Mouse (Mus musculus) cerebellum, adult 11 months (tissue): ENCODE measurements around the gene Rap2a.

ENCODE experiments used
- DNase-seq: peaks from one replicate; pipeline ENCODE4 v3.0.0; 2022

The Rap2a gene

DNA sequence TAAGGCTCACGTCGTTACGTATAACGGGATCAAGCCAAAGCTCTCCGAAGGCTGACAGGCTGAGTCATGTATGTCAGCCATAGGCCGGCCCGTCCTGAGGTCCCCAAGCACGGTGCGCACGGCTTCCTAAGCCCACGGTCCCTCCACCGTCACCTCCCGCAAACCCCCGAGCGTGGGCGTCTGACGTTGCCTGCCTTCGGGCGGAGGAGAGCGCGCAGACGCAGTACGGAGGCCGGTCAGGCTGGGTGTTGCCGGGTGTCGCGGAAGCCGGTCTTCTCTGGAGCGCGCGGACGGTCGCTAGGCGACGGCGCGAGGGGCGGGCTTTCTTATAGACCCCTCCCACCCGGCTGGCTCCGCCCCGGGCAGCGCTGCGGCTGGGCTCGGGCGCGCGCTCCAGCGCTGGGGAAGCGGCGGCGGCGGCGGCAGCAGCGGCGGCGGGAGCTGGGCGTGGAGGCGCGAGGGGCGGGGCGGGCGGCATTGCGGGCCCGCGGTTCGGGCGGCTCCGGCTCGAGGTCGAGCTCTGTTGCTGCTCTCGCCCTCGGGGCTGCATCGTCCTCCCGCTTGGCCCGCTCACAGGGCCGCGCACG, at the start of gene Rap2a:
Rap2a (plus strand) TSS at position 463 of the 587 bp plus-strand sequence.
- DNase-seq: peak; percentile 98

DNA sequence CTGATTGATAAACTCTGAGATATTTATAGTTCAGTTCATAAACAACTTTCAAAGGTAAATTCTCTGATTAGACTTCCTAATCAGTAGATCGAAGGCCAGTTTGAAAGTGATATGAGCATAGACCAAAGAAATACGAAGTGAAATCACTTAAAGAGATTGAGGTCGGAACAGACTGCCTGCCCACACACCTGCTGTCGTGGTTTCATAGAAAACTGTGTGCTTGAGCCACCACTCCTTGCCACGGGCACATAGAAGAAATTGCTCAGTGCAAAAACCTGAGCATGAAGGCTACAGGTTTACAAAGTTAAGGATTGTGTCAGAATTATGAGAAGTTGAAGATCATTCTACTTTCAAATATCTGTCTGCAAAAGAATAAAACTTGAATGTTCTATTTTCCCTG, 49.7 kb upstream of the Rap2a start:
- no peak for DNase-seq

DNA sequence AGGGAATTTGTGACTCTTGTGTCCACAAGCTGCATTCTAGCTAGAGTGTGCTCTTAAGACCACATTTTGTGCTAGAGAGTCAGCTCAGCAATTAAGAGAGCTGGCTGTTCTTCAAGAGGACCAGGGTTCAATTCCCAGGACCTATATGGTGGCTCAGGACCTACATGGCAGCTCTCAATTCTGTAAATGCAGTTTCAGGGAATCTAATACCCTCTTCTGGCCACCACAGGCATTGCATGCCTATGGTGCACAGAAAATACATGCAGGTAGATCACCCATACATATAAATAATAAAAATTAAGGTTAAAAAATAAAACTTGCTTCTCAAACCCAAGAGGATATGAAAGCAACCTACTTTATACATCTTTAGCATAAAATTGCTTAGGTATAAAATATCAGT, 45.5 kb upstream of the Rap2a start:
- no peak for DNase-seq

DNA sequence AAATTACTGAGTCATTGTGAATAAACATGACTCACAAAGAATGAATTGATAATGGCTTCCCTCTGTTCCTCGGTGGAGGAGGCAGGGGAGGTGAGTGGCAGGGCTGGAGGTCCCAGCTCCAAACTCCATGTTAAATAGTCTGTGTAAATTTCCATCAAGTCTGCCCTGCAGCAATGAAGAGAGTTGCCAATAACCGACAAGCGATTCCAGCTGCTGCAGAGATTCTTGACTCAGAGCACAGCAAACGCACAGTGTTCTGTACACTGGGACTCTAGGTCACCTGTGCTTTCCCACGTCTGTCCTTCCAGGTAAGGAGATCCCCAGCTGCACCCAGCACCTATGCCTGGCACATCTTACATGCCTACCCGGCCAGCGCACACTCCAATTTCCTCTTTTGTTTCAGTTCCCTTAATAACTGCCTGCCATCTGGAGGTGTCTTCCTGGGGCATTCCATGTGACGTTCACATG, 44.3 kb upstream of the Rap2a start:
- no peak for DNase-seq

DNA sequence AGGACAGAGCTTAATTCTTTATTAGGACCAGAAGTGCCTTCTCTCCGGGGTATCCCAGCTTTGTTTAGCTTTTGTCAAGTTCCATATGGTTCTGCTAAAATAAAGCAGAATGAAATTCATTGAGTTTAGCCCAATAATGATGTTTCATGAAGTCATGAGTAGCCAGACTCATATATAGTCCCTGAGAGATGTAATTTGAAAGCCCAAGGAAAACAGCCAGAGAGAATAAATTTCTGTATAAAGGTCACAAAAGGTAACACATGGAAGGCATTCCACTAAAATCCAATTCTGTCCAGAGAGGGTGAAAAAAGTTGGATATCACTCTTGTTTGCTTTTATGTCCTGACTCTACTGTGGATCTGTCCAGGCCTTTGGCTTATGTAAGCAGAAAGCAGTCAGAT, 43.4 kb upstream of the Rap2a start:
- no peak for DNase-seq

DNA sequence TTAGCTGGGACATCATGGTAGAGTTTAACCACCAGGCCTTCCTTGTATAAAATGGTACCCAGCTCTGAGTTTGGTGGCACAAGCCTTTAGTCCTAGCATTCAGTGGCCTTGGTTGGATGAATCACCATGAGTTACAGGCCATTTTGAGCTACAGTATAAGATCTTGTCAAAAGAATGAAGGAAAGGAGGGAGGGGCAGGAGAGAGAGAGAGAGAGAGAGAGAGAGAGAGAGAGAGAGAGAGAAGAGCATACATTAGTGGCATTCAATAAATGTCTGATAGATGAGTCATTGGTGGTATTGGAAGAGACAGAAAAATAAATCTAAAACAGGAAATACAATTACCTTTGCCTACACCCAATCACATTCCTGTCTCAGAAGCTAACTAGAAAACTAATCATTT, 37.5 kb upstream of the Rap2a start:
- no peak for DNase-seq

DNA sequence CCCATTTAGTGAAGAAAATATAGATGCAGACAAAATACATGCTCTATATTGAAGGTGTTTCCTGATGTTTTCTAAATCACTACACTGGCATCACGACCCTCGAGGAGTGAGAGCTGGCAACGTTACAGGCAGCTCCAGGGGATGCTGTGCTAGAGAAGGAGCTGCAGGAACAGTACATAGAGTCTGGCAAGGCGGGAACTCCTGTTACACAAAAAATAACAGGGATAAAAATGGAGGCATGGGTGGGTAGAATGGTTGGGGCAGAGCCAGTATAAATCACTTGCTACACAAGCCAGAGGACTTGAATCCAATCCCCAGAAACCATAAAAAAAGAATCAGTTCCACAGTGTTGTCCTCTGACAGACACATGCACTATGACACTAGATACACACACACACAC, 37.0 kb upstream of the Rap2a start:
- DNase-seq: no peak

DNA sequence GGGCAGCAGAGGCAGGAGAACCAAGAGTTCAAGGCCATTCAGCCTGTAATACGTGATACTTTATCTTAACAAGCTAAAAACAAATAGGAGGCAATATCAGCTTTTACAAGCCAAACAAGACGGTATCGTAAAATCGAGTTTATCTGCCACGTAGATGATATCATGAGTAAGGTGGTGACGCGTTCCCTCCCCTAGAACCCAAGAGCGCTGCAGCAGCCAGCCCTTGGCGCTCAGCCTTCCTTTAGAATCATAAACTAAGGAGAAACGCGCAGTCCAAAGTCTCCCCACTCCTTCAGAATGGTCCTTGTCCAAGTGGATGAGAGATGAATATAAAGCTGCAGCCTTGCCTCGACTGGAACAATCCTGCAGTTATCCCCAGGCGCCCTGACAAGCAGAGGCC, 36.4 kb upstream of the Rap2a start:
- no peak for DNase-seq

DNA sequence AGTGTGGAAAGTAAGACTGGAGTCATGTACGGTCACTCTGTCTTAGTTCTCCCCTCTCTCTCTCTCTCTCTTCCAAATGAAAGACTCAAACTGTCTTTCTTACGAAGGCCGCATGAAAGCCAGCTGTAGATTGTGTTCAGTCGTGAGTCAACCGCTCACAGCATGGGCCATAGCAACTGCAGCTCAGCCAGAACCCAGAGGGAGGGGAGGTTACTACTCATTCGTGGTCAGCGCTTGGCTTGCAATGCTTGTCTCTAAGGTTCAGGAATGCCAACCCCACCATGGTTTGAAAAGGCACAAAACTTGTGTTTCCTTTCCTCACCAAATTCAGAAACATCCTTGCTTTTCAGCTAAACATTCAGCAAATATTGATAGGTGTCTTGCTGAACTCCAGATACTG, 24.0 kb upstream of the Rap2a start:
- DNase-seq: no peak

DNA sequence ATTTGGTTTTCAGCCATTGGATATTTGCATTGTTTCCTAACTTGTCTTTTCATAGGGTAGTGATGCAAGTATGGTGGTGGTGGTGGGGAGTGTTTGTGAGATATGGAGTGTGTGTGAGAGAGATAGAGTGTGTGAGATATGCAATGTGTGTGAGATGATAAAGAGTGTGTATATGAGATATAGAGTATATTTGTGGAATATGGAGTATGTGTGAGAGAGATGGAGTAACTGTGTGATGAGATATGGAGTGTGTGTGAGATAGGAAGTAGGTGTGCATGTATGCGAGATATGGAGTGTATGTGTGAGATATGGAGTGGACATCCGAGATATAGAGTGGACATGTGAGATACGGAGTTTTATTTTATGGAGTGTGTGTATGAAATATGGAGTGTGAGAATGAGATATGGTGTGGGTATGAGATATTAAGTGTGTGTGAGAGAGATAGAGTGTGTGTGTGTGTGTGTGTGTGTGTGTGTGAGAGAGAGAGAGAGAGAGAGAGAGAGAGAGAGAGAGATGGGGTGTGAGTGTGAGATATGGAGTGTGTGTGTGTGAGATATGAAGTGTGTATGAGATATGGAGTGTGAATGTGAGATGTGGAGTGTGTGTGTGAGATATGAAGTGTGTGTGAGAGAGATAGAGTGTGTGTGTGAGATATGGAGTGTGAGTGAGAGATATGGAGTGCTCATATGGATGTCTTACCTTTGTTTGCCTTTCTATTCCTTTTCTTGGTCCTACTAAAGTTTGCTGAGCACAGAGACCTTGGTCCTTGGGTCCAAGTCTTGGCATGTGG, 14.1 kb upstream of the Rap2a start:
- no peak for DNase-seq

DNA sequence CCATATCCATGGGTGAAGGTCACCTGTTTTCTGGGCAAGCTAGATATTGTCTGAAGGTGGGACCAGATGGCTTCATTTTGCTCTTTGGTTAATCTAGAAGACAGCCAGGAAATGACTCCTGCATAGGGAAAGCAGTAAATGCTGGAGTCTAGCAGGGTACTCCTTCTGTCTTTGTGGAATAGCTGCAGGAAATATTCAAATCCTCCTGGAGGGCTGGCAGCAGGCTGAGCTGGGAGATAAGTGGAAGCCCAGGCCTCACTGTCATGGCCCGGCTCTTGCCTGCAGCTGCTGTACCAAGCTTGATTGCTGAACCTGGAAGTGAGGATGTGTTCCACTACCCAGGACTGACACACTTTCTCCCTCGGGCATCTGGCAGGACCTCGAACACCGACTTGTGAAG, 11.4 kb upstream of the Rap2a start:
- no peak for DNase-seq

DNA sequence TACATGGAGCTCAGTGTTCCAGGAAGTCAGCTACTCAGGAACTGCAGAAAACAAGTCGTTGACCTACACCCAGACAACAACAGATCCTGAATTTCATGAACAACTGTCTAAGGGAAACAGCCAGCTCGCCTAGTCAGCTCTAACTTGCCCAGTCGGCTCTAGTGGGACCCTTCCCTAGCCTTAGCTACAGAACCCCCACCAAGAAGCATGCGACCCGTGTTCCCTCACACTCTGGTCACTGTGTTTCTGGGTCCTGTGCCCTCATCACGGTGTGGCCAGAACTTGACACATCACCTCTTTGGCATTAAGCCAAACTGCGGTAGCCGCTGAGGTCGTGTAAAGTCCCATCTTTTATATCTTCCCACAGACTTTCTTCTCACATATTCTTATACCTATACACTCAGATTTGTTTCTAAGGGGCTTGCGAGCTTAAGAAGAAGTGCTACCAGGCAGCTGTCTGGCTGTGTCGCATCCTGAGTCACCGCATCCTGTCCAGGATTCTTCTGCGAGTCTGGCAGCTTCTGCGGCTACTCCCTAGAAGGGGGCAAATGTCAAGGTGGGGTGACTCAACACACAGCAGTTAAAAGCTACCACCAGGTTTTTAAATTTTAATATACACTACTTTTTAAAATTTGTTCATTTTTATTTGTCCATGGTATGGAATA, 9.0 kb upstream of the Rap2a start:
- no peak for DNase-seq

DNA sequence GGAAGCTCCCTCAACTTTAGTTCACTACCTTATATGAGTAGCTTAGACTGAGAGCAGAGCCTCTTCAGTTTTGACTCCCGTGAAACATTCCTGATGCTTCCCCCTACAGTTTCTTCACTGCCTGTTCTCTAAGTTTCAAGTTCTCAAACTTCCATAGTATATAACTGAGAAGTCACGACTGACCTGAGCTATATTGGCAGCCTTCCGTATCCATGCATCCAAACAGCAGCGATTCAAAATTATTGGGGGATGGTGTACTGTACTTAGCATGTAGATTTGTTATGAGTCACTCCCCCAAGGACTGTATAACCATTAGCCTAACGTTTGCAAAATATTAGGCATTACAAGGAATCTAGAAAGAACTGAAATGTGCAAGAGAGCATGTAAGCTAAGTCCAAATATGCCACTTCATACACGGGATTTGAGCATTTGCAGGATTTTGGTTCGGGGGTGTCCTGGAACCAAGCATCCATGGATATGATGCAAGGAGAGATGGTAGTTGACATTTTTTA, 2.0 kb upstream of the Rap2a start:
- no peak for DNase-seq

DNA sequence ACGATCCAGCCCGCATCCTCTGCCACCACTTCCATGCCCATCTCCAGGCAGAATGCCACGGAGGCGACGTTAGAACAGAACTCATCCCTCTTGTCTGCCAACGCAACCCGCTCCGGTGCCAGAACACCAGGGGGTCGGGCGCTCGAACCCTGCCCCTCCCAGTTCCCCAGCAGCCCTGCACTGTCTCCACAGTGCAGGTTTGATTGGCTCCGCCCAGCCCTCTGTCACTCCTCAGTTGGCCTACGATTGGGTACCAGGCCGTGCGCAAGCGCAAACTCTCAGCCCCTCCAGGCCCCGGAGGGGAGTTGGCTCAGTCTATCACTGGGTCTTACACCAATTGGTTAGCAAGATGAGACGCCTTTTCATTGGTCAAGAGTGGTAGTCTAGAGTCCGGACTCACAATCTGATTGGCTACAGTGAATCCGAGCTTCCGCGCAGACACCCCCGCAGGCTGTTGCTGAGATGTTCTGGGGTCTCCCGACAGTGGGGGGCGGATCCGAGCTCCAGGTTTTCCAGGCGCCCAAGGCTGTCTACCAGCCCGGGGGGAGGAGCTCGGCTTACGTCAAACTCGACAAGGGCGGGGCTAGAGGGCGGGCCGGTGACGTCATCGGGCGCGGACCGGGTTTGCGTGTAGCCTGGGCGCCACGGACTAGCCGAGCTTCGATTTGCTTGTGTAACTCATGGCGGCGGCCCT, 809 bp upstream of the Rap2a start:
- DNase-seq: peak; percentile 99

DNA sequence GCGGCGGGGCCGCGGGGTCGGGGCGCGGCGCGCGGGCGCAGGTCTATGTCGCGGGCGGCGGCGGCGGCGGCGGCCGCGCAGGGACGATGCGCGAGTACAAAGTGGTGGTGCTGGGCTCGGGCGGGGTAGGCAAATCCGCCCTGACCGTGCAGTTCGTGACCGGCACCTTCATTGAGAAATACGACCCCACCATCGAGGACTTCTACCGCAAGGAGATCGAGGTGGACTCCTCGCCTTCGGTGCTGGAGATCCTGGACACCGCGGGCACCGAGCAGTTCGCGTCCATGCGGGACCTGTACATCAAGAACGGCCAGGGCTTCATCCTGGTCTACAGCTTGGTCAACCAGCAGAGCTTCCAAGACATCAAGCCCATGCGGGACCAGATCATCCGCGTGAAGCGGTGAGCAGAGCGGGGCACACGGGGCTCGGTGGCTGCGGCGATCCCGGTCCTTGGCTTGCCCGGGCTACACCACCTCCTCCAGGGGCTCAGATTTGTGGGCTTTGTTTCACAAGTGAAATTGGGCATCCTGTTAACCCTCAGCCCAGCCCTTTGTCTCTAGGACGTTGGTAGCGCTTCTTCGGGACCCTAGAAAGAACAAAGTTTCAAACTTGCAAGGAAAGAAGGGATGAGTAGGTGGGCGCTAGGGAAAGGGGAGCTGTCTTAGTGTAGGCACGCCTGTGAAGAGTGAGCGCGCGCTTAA, 547 bp downstream of the Rap2a start:
- DNase-seq: no peak

DNA sequence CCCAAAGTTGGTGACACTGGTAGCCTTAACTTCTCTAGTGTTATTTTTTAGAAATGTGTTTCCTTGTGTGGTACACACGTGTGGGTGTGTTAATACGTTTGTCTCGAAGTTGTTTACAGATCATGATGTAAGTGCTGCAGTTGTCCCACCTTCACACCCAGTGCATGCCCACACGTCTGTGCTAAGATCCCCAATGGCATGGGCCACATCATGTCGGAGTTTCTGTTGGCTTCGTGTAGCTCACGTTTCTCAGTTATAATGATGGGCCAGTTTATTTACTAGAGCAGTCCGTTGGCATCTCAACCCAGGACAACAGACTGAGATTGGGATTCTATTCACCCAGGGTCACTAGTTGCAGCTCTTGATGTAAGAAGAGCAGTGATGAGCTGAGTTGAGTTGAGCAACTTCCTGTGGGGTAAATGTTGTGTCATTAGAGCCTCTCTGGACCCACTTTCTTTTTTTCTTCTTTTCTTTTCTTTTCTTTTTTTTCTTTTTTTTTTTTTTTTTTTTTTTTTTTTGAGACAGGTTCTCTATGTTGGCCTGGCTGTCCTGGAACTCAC, 2.2 kb downstream of the Rap2a start:
- no peak for DNase-seq

DNA sequence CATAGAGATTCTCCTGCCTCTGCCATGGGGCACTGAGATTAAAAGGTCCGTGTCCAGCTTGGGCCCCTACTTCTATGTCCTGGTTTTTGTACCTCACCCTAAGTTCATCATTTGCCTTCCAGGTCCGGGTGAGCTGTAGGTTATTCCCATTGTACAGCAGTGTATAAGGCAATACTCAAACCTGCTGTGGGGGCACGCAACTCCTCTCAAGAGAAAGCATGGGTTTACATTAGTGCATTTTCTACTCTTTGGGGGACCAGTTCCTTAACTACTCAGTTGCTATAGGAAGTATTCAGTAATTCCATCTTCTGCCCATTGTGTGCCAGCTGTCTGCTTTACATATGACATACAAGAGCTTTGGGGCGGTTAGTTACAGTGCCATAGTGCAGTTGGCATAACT, 2.7 kb downstream of the Rap2a start:
- DNase-seq: no peak

DNA sequence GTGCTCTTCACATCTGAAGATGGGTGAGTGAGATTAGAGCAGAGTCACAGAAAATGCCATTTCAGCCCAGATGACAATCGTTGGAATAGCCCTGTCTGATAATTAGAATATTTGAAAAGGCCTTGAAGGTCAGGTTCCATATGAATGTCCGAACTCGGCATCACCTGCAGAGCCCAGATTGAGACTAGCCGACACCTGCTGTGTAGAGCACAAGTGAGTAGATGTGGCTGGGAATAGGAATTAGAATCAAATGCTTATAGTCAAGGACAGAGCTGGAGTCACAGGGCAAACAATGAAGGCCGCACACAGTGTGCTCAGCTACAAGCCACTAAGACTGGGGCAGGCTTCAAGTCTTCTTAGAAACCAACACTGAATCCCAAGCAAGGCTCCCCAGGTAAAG, 6.3 kb downstream of the Rap2a start:
- DNase-seq: no peak

DNA sequence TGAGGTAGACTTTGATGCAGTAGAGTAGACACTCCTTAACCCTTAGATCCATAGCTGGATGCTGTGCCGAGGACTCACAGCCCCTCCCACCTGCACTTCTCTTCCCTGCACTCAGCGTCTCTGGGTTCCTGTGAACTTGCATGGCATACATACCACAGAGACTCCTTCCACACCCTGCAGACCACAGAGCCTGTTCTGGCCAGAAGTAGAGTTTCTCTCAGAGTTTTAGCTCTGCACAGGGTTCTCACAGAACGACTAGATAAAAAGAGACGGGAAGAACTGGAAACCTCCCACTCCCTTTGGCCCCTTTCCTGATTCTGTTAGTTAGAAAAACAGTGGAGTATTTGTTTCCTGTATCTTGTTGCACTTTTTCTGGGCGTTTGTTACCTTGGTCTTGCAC, 18.0 kb downstream of the Rap2a start:
- DNase-seq: no peak

DNA sequence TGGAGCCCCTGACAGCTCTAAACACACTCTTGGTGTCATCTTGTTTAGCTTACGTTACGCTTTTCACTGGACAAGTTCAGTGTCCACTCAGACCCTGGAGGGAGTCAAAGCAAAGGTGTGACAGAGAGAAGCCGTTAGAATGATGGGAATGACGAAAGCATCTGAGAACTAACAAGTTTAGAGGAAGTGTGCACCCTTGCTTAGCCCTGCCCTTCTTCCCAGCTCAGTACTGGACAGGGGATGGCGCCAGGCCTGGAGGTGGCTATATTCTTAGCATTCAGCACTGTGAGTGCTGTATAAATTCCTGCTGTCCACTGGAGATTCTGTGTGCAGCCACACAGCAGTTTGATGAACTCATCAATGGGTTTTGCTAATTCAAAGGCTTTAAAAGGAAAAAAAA, 18.6 kb downstream of the Rap2a start:
- no peak for DNase-seq

DNA sequence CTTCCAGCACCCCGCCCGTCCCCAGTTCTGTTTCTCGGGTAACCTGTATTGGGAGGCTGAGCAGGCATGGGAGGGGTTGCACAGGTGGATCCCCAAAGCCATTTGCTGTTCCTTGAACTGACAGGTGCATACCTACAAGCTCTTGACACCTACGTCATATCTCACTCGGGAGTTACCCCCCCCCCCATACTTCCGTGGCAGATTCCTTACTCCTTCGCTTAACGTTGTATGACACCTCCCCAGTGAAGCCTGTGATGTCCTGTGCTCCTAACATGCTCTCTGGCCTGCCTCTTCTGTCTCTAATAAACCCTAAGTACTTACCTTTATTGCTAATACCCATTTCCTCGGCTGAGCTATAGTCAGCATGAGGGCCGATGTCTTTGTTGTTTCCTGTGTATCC, 20.9 kb downstream of the Rap2a start:
- no peak for DNase-seq

DNA sequence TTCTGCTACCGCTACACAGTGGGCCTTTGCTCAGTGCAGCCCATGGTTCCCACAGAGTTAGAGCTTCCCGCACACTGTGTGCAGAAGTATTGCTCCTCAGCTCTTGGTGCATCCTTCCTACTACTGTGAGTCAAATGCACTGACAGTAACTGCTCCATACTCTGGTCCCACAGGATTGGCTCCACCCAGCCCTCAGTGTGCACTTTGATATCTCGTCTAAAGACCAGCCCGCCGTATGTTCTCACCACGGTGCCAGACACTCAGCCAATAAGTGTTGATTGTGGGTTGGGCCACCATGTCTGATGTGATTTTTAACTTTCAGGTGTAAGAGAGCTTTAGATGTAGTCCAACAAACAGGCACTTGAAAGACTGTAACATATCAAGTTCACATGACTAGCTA, 21.4 kb downstream of the Rap2a start:
- no peak for DNase-seq
